Mouse (Mus musculus) thymus, adult 2 months (tissue): ENCODE measurements around the gene Slc4a4.

Source experiments
- CTCF ChIP-seq: fragments of 200-500 bp; IDR thresholded peaks from 2 replicates; pipeline ENCODE4 v1.5.1; 2012; ENCODE audit warnings: mild to moderate bottlenecking, control low read depth, low read length, moderate library complexity, borderline replicate concordance; ENCODE audit not compliant: control insufficient read depth, poor library complexity, insufficient read depth; ENCODE audit errors: extremely low read depth
- POLR2A ChIP-seq: fragments of 200-500 bp; IDR thresholded peaks from 2 replicates; pipeline ENCODE4 v1.6.1; 2012; ENCODE audit warnings: mild to moderate bottlenecking, low read length, control low read depth, moderate library complexity; ENCODE audit not compliant: control insufficient read depth, poor library complexity, insufficient read depth; ENCODE audit errors: extremely low read depth

DNA sequence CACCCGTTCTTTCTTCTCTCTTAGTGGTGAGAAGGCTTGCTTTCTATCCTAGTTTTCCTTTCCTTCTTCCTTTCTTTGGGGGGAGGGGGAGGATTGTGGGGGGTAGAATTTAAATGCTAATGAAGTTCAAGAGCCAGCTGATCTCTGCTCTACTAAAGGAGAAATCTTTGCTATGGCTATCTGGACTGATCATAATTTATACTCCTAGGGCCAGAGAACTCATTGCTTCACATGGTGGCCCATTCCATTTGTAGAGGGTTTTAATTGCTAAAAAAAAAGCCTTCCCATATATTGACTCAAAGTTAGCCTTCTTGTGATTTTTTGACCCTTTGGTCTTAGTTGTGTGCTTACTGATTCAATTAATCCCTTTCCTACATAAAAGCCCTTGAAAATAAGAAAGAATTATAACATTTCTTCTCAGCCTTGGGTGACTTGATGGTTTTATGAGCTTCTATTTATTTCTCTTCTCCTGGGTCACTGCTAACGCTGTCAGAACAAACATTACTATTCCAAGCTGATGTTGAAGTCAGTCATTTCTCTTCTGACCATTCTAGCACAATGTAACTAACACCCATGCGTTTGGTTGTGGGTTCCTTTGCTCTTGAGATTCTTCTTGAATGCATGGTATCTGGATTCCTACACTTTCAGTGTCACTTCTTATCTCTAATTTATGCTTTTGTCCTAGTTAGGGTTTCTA is 95.6 kb downstream of the Slc4a4 start:
- TF ChIP-seq POLR2A (no peak), CTCF (no peak)
